Mouse (Mus musculus) ZHBTc4 (cell line): ENCODE measurements around the gene Tpm1.

Experiments used
- DNase-seq: peaks from one replicate; pipeline ENCODE4 v3.0.0-alpha.2; 2011; ENCODE audit warnings: low read depth, low spot score

Tpm1 gene

DNA sequence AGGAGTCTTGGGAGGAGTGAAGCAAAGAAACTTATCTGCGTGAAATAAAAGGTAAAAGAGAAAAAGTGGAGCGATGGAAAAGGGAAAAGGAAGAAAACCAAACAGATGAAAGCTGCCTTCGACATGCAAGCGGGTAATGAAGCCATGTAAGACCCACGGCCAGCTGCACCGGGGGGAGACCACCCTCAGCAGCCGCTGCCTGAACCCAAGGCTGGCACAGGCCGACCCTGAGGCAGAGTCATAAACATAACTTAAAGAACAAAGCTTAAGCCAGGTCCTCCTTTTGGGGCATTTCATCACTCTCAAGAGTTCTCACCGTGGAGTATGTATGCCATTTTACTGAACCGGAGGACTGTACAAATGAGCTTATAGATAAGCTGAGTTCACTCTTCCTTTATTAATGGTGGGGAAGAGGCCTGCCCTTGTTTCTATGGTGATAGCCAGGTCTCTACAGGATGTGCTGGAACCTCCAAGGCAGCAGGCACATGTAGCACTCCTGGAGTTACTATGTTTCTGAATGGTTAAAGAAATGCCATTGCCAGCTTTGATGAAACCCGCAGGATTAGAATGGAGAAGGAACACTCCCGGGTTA, 21.0 kb downstream of the Tpm1 start:
- DNase-seq = no peak

DNA sequence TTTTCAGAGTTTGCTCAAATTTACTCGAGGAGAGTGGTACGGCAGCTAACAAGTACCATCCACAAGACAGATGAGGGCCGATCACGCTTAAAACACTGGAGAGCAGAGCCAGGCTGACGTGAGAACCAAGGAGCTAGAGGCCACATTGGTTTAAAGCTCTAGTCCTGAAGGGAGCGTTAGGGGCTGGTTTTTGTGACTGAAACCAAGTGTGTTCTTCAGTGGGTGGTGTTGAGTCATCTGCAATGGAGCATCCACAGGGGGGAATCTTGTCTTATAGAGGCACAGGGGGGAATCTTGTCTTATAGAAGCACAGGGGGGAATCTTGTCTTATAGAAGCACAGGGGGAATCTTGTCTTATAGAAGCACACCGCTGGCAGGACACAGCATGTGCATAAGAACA, 22.3 kb downstream of the Tpm1 start:
- no peak for DNase-seq

DNA sequence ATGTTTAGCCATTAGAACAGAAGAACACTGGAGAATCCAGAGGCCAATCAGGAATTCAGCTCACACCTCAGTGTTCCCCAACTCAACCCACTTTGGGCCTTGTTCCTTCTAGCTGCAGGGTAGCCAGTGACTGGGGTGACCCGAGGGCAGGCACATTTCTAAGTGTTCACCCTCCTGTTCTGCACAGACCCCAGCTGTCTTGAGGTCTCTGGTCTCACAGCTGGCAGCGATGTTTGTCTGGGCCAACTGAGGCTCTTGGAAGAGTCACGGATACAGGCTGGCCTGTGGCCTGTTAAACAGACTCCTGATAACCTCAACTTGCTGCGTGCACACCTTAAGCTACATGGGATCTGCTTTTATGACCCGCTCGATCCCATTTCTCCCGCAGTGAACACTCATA, 23.1 kb downstream of the Tpm1 start:
- DNase-seq = no peak

DNA sequence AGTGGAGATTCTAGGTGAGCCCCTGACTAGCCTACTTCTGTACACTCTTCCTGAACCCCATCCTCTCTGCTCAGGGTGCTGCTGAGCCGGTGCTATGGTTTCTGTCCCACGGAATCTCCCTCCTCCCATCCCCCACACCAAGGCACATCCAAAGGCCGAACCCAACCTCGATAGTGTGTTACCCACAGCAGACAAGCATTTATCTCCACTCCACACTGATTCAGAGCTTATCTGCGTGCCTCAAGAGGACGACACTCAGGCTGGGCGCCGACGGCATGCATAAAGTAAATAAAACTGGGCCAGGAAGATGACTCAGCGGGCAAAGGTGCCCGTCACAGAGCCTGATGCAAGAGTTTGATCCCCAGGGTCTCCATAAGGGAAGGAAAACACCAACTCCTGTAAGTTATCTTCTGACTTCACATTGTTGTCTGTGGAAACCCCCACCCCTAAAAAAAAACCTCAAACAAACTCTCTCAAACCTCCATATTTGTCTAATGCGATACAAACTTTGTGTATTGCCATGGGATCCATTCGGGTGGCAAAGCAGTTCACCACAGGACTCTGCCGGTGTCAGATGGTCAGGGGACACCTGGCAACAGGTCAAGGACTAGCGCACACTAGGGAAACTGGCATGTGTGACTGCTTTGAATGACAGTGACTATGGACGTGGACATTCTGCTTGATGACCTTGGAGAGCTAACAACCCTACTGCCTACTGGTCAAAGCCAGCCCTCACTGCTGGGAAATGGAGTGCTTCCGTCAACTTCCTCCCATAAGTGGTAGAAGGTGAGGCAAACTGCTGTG, 24.1 kb downstream of the Tpm1 start:
- DNase-seq = no peak

DNA sequence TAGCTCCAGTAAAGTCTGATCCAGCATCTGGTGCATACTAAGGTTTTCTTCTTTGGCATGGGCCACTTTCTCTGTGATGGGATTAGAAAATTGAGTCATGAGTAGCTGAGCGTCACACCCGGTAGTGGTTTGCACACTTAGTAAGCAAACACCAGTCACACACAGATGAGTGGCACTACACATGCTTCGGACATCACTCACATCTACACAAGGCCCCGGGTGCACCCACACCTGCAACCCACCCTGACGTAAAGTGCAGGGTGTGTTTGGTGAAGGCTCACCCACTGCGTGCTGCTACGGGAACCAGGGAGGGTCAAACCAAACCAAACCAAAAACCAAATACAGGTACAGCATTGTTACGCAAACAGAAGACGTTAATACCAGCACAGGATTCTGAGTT, 25.8 kb downstream of the Tpm1 start:
- no peak for DNase-seq

DNA sequence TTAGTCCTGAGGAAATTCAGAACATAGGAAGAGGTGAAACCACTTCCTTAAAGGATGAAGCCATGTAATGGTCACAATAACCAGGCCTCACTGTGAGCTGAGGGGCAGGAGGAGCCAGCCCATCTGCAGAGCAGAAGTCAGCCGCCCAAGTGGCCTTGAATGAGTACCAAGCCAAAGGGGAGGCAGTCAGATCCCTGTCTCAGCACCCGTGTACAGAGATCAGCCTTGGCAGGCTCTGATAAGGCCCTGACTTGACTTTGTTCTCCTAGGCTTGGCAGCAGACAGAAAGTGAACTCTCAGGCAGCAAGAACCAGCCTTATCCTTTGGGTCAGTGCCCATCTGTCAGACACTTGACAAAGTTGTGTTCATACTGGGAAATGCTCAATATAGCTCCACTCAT, 29.1 kb downstream of the Tpm1 start:
- no peak for DNase-seq

DNA sequence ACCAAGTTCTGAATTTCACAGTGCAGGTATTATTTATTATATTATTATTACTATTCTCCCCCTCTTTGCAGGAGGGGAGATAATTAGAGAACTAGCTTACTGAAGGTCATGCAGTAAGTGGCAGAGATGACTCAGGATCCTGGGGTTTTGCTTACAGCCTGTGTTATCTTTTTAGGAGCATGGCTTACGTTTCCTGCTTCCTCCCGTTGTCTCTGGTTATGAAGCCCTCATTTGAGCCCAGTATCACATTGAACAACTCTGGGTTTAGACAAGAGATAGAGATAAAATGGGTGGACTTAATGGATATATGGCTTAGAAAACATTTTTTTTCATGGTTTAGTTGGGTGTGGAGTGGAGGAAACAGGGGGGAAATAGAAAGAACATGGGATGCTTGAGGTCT, 35.7 kb downstream of the Tpm1 start:
- no peak for DNase-seq

DNA sequence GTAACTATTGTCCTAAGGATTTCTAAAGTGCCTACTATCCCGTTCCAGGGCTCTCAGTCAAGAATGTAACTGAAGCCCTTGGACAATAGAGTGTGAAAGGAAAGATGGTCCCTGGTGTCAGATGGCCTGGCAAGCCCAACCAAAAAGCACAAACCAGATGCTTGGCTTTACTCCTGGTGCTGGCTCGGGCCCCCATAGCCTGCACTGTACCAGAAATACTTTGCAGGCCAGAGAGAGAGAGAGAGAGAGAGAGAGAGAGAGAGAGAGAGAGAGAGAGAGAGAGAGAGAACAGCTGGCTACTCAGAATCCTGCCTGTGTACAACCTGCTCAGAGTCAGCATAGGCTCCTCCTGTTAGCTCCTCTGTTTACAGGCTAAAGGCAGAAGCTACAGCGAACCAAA, 36.7 kb downstream of the Tpm1 start:
- DNase-seq = no peak

DNA sequence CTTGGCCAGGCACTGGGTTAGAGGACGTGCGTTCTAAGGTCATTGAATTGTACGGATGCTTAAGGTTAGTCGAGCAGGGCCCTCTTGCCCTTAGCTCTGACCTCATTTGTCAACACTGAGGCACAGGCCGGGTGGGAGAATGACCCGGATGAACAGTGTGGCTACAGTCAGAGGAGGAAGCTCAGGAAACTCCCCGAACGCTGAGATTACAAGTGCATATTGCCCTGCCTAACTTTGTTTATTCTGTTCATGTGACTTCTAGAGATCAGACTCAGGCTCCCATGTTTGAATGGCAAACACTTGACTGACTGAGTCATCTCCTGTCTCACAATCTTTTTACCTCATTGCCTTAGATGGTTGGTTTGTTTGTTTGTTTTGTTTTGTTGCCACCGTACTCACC, 37.7 kb downstream of the Tpm1 start:
- no peak for DNase-seq

DNA sequence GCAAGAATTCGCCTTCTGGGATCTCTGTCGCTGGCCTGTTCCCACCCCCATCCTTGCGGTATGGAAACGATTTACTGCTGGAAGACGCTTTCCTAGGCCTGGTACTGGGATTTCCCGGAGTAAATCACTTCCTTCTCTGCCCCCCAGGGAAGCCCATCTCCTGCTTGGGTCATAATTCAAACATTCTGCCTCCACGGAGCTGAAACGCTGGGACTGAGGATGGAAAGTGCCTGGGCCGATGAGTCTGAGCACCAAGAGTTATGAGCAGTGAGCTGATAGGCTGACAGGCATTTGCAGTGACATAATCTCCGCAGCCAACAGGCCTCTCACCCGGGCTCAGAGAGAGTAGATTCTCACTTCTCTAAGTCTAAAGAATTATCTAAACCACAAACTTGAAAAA, 40.4 kb downstream of the Tpm1 start:
- no peak for DNase-seq

DNA sequence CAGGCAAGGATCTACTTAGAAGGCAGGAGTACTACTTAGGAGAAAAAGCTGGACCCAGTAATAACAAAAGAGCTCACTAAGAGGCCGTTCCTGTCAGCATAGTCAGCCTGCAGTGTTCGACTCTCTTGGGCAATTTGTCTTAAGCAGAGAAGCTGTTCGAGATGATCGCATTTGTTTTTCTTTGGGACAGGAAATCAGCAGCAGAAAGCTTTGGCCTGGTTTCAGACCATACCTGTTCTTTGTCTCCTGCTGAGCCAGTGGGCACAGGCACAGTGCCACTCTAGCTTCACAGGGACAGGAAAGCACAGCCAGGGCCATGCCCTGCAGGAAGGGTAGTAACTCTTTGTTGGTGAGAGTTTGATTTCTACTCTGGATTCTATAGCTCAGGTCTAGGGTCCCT, 42.8 kb downstream of the Tpm1 start:
- DNase-seq = no peak

DNA sequence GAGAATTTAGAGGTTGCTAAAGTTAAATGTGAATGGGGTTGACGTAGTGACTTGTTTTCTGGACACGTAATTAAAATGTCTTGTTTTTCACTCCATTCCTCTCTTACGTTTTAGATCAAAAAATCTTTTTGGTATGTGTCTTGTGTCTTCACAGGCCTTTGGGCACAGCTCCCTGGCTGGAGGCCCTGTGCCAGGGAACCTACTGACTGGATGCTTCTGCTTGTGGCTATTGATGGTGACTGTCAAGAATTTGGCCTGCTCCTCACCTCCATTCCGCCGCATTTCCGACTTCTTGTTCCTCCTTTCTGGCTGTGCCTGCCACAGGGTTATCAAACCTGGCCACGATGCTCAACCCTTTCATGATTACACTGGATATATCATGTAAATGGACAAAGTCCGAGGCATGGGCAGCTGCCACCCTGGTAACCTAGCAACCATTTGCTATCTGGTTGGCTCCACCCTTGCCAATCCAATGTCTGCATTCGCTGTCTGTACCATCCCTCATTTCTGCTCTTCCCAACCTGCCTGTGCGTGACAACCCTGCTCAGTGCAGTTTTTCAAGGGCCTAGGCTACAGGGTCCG, 44.0 kb downstream of the Tpm1 start:
- no peak for DNase-seq

DNA sequence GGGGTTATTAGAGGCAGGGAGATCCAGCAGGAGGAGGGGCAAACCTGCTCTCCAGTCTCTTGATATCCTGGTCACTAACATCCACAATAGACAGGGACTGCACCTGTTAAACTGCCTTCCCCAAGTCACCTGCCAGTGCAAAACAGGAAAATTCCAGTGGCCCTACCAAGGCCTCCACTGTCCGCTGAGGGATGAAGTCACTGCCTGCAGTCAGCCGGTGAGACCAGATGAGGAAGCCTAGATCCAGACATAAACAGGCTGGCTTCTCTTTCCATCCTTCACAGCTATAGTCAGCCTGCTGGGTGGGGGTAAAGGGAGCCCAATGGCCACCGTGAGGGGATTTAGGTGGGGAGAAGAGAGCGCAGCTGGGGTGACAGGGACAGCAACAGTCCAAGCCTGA, 45.5 kb downstream of the Tpm1 start:
- no peak for DNase-seq

DNA sequence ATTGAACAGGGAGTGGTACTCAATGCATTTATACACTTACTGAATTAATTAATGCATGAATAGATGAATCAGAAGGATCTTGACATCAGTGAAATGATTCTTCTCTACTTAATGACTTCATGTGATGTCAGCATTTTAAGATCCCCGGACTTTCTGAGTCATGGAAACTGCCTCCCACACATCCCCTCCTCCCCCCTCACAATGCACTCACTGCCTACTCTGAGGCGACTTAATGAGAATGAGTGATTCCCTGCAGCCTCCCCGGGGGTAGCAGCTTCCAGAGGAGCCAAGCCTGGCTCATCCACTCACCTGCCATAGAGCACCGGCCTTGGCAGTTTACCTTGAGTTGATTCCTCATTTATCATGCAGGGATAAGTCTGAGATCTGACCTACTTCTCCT, 46.0 kb downstream of the Tpm1 start:
- no peak for DNase-seq

DNA sequence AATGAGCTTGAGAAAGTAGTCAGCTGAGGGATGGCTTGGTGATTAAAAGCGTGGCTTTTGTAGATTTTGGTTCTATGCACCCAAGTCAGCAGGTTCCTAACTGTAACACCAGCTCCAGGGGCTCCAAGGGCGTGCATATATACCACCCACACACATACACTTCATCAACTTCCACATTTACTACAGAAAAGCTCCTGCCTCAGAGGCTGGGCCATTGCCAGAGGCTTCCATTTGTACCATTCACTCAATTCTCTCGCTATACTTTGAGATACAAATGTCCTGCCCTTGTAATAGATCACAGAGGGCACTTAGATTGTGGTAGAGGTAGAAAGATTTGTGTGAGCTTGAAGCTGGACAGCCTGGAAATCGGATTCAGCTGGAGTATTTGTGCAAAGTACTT, 47.7 kb downstream of the Tpm1 start:
- DNase-seq = peak; percentile 53

DNA sequence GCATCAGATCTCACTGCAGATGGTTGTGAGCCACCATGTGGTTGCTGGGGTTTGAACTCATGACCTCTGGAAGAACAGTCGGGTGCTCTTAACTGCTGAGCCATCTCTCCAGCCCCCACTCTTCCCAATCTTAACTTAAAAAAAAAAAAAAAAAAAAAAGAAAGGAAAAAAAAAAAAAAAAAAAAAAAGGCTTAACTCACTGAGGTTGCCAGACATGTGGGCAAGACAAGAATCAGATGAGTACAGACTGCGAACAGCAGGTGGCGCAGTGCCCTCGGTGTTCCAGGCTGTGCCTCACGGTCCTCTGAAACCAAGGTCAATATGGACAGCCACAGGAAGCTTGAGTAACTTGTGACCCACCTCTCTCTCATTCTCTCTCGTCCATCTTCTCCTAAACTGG, 48.2 kb downstream of the Tpm1 start:
- peak; percentile 95 for DNase-seq

DNA sequence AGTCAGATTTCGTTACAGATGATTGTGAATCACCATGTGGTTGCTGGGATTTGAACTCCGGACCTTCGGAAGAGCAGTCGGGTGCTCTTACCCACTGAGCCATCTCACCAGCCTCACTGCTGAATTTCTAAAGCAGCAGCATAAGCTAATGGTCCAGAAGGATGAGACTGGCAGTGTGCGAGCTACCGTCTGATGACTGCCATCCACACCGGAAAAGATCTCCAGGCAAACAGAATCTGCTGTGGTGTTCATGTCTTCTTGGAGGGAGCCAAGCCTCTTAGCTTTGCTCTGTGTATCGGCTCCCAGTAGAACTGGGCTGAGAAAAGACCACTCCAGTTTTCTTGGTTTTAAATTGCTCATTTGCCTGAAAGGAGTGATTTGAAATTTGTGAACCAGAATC, 49.5 kb downstream of the Tpm1 start:
- no peak for DNase-seq

DNA sequence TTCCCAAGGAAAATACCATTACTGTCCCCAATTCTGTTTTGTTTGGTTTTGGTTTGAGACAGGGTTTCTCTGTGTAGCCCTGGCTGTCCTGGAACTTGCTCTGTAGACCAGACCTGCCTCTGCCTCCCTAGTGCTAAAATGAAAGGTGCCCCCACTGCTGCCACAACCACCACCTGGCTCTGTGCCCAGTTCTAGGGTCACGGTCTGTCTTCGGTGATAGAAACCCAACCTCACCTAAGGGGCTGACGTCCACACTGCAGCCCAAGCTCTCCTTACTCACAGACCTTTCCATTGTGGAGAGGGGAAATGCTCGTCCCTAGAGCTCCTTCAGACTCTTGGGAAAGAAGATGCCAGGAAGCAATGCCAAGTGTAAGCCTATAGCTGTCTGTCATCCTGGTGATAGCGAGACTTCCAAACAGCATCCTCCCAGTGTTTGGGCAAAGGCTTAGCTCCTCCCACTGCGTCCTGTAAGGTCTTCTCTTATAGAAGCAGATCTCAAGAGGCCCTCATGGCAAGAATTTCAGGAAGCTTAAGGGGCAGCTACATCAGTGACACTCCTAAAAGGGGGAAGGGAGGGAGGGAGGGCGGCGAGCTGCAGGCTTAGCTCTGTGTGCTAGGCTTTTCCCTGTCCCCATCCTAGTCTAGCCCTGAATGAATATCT, 57.3 kb downstream of the Tpm1 start:
- DNase-seq = no peak

DNA sequence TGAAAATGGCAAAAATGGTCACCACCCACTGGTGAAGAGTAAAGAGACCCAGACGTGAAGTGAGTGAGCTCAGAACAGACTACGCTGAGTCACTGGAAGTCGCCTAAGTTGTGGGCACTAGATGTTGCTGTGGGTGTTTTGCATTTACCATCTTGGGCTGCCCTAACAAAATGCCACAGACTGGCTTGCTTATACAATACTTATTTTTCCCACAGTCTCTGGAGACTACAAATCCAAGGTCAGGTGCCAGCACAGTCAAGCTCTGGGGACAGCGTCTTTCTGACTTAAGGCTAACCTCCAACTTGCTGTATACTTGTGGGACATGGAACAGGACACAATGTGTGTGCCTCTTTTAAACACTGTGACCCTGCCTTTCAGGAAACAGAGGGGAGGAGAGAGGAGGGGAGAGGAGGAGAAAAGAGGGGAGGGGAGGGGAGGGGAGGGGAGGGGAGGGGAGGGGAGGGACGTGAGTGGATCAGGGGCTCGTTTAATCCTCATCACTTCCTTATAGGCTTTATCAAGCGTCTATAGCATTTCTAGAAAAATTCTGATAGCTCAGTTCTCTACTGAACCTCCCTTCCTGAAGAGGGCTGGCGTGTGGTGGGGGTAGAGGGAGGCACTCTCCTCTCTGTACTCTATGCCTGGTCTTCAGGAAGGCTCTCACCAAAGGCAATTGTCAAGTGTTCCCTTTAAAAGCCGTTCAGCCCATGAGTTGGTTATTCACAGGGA, 58.0 kb downstream of the Tpm1 start:
- no peak for DNase-seq

DNA sequence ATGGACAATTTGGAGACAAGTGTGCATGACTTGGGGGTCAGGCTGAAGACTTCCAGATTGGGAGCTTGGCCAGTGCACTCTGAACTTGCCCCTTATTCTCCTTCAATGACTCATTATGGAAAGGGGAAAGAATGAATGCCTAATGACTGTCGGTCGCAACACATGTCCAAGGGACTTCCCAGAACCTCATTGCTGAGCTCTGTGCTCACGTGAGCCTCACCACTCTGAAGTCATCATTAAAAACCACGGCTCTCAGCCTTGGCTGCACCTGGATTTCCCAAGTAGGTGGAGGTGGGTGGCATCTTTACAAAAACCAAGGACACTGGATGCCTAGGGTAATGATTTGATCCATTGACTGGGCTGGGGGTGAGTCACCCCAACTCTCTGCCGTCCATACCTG, 59.2 kb downstream of the Tpm1 start:
- no peak for DNase-seq

DNA sequence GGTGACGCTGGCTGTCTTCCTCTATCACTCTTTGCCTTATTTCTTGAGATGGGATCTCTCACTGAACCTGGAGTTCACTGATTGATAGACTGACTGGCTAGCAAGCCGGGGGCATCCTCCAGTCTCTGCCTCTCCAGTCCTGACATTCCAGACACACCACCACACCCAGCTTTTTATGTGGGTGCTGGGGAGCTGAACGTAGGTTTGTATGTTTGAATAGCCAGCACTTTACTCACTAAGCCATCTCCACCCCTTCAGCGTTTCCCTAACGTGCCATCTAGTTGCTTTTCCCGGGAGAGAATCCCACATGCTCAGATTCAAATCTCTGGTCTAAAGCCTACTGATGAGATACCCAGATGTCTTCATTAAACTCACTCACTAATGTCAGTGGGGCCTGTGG, 59.6 kb downstream of the Tpm1 start:
- no peak for DNase-seq

DNA sequence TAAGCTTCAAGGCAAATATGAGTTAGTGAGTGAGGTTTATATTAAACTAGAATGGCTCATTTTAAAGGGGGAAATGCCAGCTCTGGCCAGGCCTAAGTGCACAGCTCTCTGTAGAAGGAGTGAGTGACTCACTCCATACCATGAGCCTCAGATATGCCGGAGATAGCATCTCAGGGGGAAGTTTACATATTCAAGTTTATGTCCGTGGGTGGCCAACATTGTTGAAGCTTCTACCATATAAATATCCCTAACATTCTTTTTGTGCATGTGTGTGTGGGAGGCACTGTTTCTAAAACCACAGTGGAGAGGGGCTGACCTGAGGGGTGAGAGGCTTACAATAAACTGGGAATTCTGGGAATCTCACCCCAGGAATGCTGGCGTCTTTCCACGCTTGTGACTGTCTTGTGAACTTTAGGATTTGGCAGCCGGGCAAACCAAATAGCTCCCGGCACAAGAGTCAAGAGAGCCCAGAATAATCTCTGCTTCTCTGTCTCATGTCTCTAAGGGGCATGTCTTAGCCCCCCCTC, 60.3 kb downstream of the Tpm1 start:
- DNase-seq = no peak
